Mouse (Mus musculus): ENCODE measurements around the gene Igfbp2.

- TF ChIP-seq EP300 (IDR thresholded peaks at IDR 0.05; ENCODE audit: insufficient read depth, low read depth, low read length) (no peak), POLR2A (IDR thresholded peaks at IDR 0.05; ENCODE audit: insufficient read depth, low read length) (no peak)
Observed at GRCm38 (mm10) chr1:72813089-72813638, 11.1 kb upstream of the Igfbp2 start.
